Mouse (Mus musculus): Measurements from ENCODE around the gene Trpm5.

- TF ChIP-seq CTCF (IDR thresholded peaks at IDR 0.05 in 2 of 3, conservative IDR thresholded peaks at IDR 0.05 in 1 of 3; ENCODE audit: control insufficient read depth in 1 of 3, insufficient read depth in 1 of 3, low read depth in 2 of 3, low read length in 3 of 3, poor library complexity in 1 of 3, severe bottlenecking in 1 of 3): no peak
- no peak for TF ChIP-seq EP300 (IDR thresholded peaks at IDR 0.05; ENCODE audit: low read depth in 1 of 2, low read length in 2 of 2)
- no peak for TF ChIP-seq POLR2A (IDR thresholded peaks at IDR 0.05; ENCODE audit: control insufficient read depth in 1 of 2, insufficient read depth in 1 of 2, low read depth in 1 of 2, low read length in 2 of 2, poor library complexity in 1 of 2)
- TF ChIP-seq GABPA (IDR thresholded peaks at IDR 0.05; ENCODE audit: low read depth, low read length): no peak
These were observed 39.4 kb downstream of the Trpm5 start for GRCm38 (mm10) chr7:143055001-143055400.

Data from MEL (cell line).